ENCODE assay signal across 8 mouse cellular contexts in genomic region chr1:165459503-165460181, GRCm38 (mm10). TPM values are rescaled to one million over a fixed set of nuclear protein-coding genes. Genes with fewer than 3 reads are reported as not detected.
DNase-seq lines count a peak whose midpoint lies in the region; ATAC-seq and TF ChIP-seq lines count a peak whose summit lies in the region.

No protein-coding gene starts in this region.

- H3K9me3 ChIP-seq in forebrain, embryonic 13.5 days (replicated peaks): no peaks in the 10 kb centered on the region
- H3K9me3 ChIP-seq in lung, embryonic 14.5 days (ENCODE audit: low read depth, low read length): no peaks in the 10 kb centered on the region

- H3K27ac ChIP-seq in forebrain, embryonic 13.5 days: peak overlapping the region; percentile 88
- peak overlapping the region; percentile 90 for H3K27ac ChIP-seq in lung, embryonic 14.5 days (ENCODE audit: low read depth)

- H3K4me3 ChIP-seq in forebrain, embryonic 13.5 days: peak overlapping the region; percentile 95
- peak overlapping the region; percentile 94 for H3K4me3 ChIP-seq in lung, embryonic 14.5 days (ENCODE audit: low read depth, low read length)

- no peak for ATAC-seq in forebrain, embryonic 13.5 days
- no peak; the same call in none of the 2 replicates for ATAC-seq in lung, embryonic 14.5 days (ENCODE audit: insufficient read depth)

- H3K4me2 ChIP-seq in forebrain, embryonic 13.5 days: peak overlapping the region; percentile 83
- peak overlapping the region; percentile 87 for H3K4me2 ChIP-seq in lung, embryonic 14.5 days

- peaks cover 21% of the 10 kb centered on the region for H3K4me1 ChIP-seq in forebrain, embryonic 13.5 days
- 0 out of 2 replicates have a peak, but pooled peaks cover 3% of the 10 kb centered on the region for H3K4me1 ChIP-seq in lung, embryonic 14.5 days (ENCODE audit: insufficient read depth)

- H3K27me3 ChIP-seq in forebrain, embryonic 13.5 days: no peaks in the 10 kb centered on the region
- no peaks in the 10 kb centered on the region for H3K27me3 ChIP-seq in lung, embryonic 14.5 days (ENCODE audit: insufficient read depth, low read length)

- H3K36me3 ChIP-seq in forebrain, embryonic 13.5 days (ENCODE audit: poor library complexity, severe bottlenecking): no peaks in the 10 kb centered on the region
- no peaks in the 10 kb centered on the region for H3K36me3 ChIP-seq in lung, embryonic 14.5 days (ENCODE audit: insufficient read depth)

- under 1% methylated on average over 52 of the region's 60 CpGs for WGBS in forebrain, embryonic 13.5 days
- under 1% methylated on average over 59 of the region's 60 CpGs for WGBS in lung, embryonic 14.5 days

- H3K9ac ChIP-seq in forebrain, embryonic 13.5 days: peak overlapping the region; percentile 83
- H3K9ac ChIP-seq in lung, embryonic 14.5 days: peak overlapping the region; percentile 82

- 0 out of 2 replicates have a peak, but pooled peaks have one; percentile 13 for TF ChIP-seq CTCF in lung, embryonic 14.5 days (IDR thresholded peaks at IDR 0.05; ENCODE audit: low read depth)

- intact Hi-C loops in heart, postnatal 25 days (cut with DNase I): loop anchor here (2.0 to 10.0 kb wide), 5 partner anchors 65 to 541 kb away; partner anchors contain the start of genes Creg1 and Tiprl

- peak; percentile 58 for DNase-seq in ES-CJ7 (ENCODE audit: low read depth, low spot score)
- DNase-seq in cerebellum, adult 11 months: peak; percentile 61
- peak; percentile 38 for DNase-seq in heart, postnatal 25 days (ENCODE audit: low spot score)
- DNase-seq in layer of hippocampus, adult 8-10 months (ENCODE audit: low spot score in 2 of 2): peak; percentile 27 to 39
- peak; percentile 51 for DNase-seq in lung, embryonic 14.5 days
- peak; percentile 26 for DNase-seq in ovary, adult 18-20 months (ENCODE audit: low spot score)
- peak; percentile 72 for DNase-seq in thymus, postnatal 14 days

RNA-seq across cellular contexts. Expression of gene Dcaf6, which starts 0.6 kb away (rescaled TPM):
- 9.1 and 10.4 TPM in 2 replicates for polyA plus RNA-seq in forebrain, embryonic 13.5 days (2015; fragmentation: Nextera tagmentation; extraction: Ambion mirVana)
- 10 to 100 TPM; 91.3 to 94.1 TPM for total RNA-seq in heart, postnatal 25 days (2021)
- total RNA-seq in layer of hippocampus, adult 8-10 months (2022): 10 to 100 TPM; 77.9 to 92.0 (median 86.1) TPM
- 12.7 and 13.0 TPM in 2 replicates for polyA plus RNA-seq in lung, embryonic 14.5 days (2014; fragmentation: Nextera tagmentation; extraction: Ambion mirVana)

RNA-seq across cellular contexts. Expression of gene Mpc2, which starts 0.8 kb away (rescaled TPM):
- polyA plus RNA-seq in forebrain, embryonic 13.5 days (2015; fragmentation: Nextera tagmentation; extraction: Ambion mirVana): 136 and 167 TPM in 2 replicates
- total RNA-seq in heart, postnatal 25 days (2021): 100 to 1,000 TPM; 640 to 653 TPM
- total RNA-seq in layer of hippocampus, adult 8-10 months (2022): 100 to 1,000 TPM; 105 to 139 (median 124) TPM
- polyA plus RNA-seq in lung, embryonic 14.5 days (2014; fragmentation: Nextera tagmentation; extraction: Ambion mirVana): 110 and 127 TPM in 2 replicates

RNA-seq across cellular contexts. Expression of gene Adcy10, which starts 25.3 kb away (rescaled TPM):
- polyA plus RNA-seq in forebrain, embryonic 13.5 days (2015; fragmentation: Nextera tagmentation; extraction: Ambion mirVana): 0.15 and 0.39 TPM in 2 replicates
- under 1 TPM in 1 of 2 experiments, not detected in 1; 0.22 TPM for total RNA-seq in heart, postnatal 25 days (2021)
- total RNA-seq in layer of hippocampus, adult 8-10 months (2022): under 1 TPM in 3 of 4 experiments, not detected in 1; 0.07 to 0.92 (median 0.78) TPM
- 0.04 TPM in 1 of 2 replicates, not detected in the other for polyA plus RNA-seq in lung, embryonic 14.5 days (2014; fragmentation: Nextera tagmentation; extraction: Ambion mirVana)

Comparison
In these comparisons a context has a peak if more than half of its experiments do, and no peak if none do; other contexts are left out.
1. RNA of gene Mpc2, which starts 0.8 kb away (total RNA-seq): 640 to 653 TPM in heart, postnatal 25 days; 105 to 139 TPM in layer of hippocampus, adult 8-10 months; every median in the first group is over 4 times any median in the second.
2. Peak in every context shown above with its lines, with median percentiles within 50 percentile points of each other: DNase-seq.